Mouse (Mus musculus): ENCODE measurements at regions not wholly inside any gene's neighbourhood (a gene's known extent, or its start where the extent isn't known, plus 50 kb on each side); places are given as distances from the start of the nearest gene placed in this dataset.

DNA sequence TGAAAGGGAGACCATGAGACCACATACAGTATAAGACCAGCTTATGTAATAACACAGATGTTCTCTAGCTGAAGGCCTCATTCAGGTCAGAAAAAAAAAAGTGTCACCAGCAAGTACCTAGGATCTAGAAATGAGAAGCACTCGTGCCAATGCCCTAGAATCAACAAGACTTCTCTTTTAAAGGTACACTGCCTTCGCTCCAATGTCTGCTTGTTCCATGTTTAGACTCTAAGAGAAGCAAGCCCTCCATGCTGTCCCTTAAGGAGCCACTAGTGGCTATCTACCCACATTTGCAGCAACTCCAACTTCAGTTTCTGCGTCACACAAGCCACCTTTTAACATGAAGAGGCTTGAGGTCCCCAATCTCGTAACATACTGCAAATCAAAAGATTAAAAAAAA, 185.4 kb upstream of the Mkln1 start:
- DNase-seq (ENCODE audit: low spot score in 2 of 2), result no peak

- DNase-seq (ENCODE audit: low spot score in 2 of 2), result no peak
These were observed 182.9 kb upstream of the Mkln1 start for GRCm38 (mm10) chr6:31215661-31216060.

DNA sequence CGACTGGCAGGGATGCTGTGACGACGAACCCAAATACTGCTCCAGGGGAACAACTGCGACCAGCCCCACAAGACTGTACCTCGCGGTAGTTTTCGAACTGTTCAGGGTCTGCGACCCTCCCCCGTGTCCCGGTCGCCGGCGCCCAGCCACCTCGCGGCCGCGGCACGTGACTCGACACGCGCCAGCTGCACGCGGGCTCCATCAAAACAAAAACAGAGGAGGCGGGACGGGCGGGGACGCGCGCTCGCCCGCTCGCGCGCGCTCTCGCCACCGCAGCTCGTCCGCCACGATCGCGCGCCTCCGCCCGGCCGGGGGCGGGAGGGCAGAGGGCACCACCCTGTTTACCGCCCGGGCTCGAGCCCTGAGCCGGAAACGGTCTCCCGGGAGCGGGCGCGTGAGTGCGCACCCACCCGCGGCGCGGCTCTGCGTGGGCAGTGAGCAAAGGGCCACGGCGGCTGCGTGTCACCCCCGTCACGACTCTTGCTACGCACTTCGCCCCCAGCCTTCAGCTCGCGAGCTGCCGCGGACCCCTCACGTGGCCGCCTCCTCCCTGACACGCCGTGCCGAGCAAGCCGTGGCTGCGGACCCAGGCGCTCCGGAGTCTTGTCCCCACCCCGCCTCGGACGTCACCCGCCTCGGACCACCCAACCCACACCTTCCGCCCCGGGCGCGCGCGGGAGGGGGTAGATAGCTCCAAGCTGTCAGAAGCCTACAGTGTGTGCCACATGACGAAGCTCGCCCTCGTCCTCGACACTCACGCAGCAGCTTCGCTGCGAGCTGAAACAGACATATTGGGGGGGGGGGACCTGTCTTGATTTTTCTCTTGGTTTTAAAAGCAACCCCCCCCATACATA, 182.1 kb upstream of the Mkln1 start:
- peak; percentile 80 to 84 for DNase-seq (ENCODE audit: low spot score in 2 of 2)

- DNase-seq (ENCODE audit: low spot score in 2 of 2), result peak; percentile 40 to 52
These were observed 181.4 kb upstream of the Mkln1 start for GRCm38 (mm10) chr6:31217060-31217541.

DNA sequence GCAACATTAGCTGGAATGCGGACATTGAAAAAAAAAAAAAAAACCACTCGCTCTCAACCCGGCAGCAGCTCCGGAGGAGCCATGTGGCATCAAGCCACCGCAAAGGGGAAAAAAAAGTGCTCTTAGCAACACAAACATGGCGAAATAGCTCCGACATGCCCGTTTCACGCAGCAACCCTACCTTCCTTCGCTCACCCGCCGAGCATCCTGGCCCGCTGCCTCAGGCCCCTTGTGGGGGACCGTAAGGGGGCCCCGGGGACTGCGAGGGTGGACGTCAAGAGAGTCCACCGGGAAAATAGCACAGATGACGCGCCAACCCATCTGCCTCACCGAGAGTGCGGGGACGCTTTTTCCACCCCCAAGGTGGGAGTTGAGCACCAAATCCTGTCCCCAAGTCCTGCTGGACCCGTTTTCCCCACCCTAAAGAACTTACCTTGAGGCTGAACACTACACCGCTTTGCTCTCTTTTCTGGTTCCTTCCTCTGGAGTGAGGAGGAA, 180.8 kb upstream of the Mkln1 start:
- peak; percentile 56 to 61 for DNase-seq (ENCODE audit: low spot score in 2 of 2)

GRCm38 (mm10) chr6:31218139-31218750, 180.3 kb upstream of the Mkln1 start:
- DNase-seq (ENCODE audit: low spot score in 2 of 2), result peak; percentile 66 to 68

- DNase-seq (ENCODE audit: low spot score in 2 of 2), result no peak
These were observed 179.7 kb upstream of the Mkln1 start for GRCm38 (mm10) chr6:31218880-31219279.

GRCm38 (mm10) chr6:31219736-31220135, 178.8 kb upstream of the Mkln1 start:
- DNase-seq (ENCODE audit: low spot score in 2 of 2), result no peak

DNA sequence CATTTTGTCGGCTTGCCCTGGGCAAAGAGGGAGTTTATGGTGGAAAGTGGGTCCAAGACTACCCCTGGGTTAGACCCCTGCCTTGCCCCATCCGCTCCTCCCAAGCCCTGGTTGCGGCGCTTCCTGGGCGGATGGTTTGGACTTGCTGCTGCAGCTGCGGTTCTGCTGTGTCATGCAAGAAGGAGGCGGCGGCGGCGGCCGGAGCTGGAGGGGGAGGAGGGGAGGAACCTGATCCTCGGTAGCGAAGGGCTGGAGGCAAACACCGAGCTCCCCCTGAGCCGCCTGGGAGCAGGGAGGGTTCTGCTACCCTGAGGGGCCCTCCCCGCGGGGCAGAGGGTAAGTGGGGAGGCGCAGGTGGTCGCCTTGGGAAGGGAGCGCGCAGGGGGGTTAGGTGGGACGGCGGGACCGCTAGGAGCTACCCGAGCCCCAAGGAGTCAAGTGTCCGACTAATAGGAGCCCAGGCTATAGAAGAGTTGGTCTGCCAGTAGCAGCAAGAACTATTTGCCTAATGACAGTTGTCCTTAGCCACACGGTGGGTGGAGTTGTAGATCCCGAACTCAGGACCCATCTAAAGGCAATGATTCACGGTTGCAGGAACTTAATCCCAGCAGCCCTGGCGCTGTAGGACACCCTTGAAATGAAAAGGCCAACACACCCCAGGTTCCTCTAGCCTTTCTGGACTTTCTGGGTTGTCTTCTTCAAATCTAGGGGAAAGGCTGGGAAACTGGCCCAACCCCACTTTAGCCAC, 178.2 kb upstream of the Mkln1 start:
- DNase-seq (ENCODE audit: low spot score in 2 of 2), result peak; percentile 44 to 58

GRCm38 (mm10) chr6:31221490-31221889, 177.0 kb upstream of the Mkln1 start:
- DNase-seq (ENCODE audit: low spot score in 2 of 2), result no peak

DNA sequence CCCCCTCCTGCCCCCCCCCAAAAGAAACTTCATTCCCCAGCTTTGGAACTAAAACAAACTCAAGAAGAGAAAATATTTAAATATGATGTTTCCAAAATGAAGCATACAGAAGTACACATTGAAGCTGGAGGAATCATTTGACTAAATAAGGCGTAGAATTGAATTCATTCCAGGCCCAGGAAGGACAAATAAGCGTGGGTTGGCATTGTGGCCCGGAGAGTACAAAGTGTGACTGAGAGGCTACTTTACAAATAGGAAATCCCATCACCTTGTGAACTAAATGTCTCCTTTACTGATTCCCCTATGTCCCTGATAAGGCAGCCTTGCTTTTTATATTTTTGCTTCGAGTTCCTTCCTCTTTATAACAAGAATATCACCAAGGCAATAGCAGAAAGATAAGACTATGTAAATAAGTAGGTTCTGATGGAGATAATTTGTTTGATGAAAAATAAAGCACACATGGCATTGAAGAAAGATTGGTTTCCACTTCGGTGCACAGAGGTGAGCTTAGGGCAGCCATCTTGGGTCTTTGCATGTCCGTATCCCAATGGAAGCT, 176.4 kb upstream of the Mkln1 start:
- no peak for DNase-seq (ENCODE audit: low spot score in 2 of 2)

DNA sequence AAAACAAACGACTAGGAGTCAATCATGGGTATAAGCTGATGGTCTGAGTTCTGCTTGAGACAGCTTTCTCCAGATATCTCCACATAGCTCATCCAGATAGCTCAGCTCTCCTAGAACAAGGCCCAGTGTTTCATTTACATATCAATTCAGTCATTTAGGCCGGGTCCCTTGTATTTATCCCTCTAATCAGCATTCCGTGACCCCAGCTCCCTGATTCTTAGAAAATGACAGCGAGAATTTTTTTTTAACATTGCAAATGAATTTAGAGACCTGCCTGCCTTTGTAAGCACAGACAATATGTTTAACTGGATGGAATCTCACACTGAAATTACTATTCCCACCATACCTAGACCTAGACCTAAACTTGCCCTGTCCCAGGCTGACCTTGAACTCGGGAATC, 171.1 kb upstream of the Mkln1 start:
- no peak for DNase-seq (ENCODE audit: low spot score in 2 of 2)

DNA sequence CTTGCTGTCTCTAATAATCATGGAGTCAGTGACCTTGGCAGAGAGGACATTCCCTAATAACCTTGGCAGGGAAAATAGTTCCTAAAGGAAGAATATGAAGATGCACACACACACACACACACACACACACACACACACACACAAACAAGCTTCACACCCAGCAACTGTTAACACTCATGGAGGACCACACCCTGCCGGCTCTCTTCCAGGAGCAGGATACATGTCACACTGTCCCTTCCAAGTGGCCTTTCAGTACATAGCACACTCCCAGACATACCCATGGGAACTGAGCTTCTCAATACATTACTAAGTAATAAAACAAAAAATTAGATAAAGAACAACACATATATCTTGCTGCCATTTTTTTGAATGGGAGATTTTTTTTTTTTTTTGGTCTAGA, 170.5 kb upstream of the Mkln1 start:
- no peak for DNase-seq (ENCODE audit: low spot score in 2 of 2)

GRCm38 (mm10) chr6:31231821-31232220, 166.7 kb upstream of the Mkln1 start:
- DNase-seq (ENCODE audit: low spot score in 2 of 2), result no peak

- DNase-seq (ENCODE audit: low spot score in 2 of 2), result no peak
These were observed 165.1 kb upstream of the Mkln1 start for GRCm38 (mm10) chr6:31233252-31233993.

DNA sequence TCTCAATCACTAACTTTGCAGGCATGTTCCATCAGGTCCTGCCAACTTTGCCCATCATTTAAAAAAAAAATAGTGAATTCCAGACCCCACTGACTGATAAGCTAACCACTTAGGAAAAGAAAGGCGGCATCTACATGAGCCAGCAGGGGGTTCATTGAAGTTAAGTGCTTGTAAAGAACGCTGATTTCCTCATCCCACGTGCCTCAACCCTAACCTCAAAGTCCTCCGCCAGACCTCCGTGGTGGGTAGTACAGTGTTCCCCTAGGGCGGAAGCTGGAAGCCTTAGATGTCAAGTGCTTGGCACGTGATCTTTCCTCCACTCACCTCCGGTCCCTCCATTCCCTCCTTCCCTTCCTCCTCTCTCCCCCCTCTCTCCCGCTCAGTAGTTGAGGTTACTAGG, 158.5 kb upstream of the Mkln1 start:
- DNase-seq (ENCODE audit: low spot score in 2 of 2), result no peak

- no peak for DNase-seq (ENCODE audit: low spot score in 2 of 2)
These were observed 148.0 kb upstream of the Mkln1 start for GRCm38 (mm10) chr6:31250526-31250925.

DNA sequence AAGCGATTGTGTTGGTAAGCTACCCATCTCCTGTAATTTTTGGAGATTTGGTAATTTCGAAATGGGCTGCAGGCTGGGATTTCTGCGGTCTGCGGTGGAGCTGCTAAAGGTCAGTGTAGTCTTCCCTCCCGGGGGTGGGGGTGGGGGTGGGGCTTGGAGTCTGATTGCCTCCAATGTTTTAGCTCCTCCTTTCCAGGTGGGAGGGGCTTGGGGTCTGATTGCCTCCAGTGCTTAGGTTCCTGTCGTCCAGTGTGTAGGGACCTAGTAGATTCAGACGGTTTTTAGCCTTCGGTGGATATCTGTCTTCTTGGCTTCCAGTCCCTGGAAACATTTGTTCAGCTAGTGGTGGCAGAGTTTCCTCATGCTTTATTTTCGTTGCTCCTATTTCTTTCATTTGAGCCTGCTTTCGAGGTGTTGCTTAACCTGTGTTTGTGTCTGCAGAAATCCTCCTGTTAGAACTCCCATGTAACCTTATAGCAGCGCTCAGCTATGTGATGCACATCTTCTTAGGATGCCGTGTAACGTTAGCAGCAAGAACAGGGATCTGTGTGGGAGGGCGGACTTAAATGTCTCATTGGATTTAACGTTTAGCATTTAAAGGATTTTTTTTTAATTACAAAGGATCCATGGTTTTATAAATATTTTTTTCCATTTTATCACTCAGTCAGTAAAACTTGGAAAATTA, 145.1 kb upstream of the Mkln1 start:
- no peak for DNase-seq (ENCODE audit: low spot score in 2 of 2)

- DNase-seq (ENCODE audit: low spot score in 2 of 2), result no peak
These were observed 137.7 kb upstream of the Mkln1 start for GRCm38 (mm10) chr6:31260645-31261345.
